Mouse (Mus musculus): ENCODE data around the gene Rcn3.

DNA sequence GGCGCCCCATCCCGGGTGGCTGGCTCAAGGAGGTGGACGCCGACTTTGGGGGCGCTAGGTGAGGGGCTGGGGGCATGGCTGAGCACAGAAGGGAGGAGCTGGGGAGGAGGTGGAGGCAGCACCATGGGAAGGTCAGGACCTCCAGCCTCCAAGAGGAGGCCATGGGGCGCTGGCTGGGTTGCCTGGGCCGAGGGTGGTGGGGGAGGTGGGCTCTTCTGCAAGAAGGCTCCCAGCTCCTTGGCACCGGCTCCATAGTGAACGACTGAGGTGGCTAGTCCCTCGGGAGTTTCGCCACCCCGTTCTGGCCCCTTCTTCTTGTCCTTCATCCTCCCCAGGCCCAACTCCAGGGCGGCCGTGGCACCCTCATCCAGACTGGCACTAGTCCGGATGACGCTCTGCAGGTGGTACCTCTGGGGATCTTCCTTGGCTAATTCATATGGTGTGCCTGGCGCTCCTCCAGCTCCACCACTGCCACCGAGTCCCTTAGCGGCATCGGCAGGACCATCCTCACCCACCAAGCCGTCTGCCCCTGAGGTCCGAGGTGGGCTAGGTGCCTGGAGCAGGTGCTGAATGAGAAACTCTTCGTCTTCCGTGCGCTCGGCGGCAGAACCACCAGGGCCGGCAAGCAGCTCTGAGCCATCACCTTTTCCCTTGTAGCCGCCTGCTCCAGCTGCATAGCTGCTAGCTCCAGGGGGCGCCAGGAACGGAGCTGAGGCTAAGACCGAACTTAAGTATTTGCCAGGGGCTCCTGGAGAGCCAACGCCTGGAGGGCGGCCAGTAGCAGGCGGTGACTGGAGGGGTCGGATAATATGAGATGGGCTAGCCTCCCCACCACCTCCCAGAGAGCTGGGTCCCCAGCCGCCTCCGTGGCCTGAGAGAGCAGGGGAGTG is 43.8 kb downstream of the Rcn3 start:
- TF ChIP-seq BHLHE40 (IDR thresholded peaks at IDR 0.05; ENCODE audit: borderline replicate concordance, low read depth, low read length) (no peak), USF1 (IDR thresholded peaks at IDR 0.05; ENCODE audit: low read depth, low read length) (no peak)

All from MEL (cell line).